18 mouse cellular contexts compared by ENCODE assay signal in genomic region chr4:155458575-155458974, GRCm38 (mm10). TPM values are rescaled to one million over a fixed set of nuclear protein-coding genes. Genes with fewer than 3 reads are reported as not detected.
"Had no signal": no experiment of that assay in that cellular context is flagged by ENCODE, and none has a peak within 500 bp of the region (broad histone marks: within the 10 kb centered on the region; RNA-seq: fewer than 3 reads in every experiment).

No protein-coding gene starts in this region.

- H3K9me3 ChIP-seq: neural tube, embryonic 13.5 days; neural tube, embryonic 15.5 days; stomach, embryonic 15.5 days had no signal

- H3K4me1 ChIP-seq: neural tube, embryonic 13.5 days; neural tube, embryonic 15.5 days; stomach, embryonic 15.5 days had no signal

- H3K4me2 ChIP-seq: neural tube, embryonic 13.5 days; neural tube, embryonic 15.5 days; stomach, embryonic 15.5 days had no signal

- H3K27me3 ChIP-seq: neural tube, embryonic 13.5 days; neural tube, embryonic 15.5 days; stomach, embryonic 15.5 days had no signal

- H3K4me3 ChIP-seq: neural tube, embryonic 13.5 days; neural tube, embryonic 15.5 days; stomach, embryonic 15.5 days had no signal

- DNase-seq: retina, postnatal 1 day; right cerebral cortex, adult 18-20 months; right cerebral cortex, postnatal 14 days; right cerebral cortex, postnatal 25 days; right cerebral cortex, postnatal 4 days; spleen, adult 18-20 months; thymus, adult 18-20 months; thymus, adult 2 months; thymus, postnatal 14 days; thymus, postnatal 25 days; thymus, postnatal 36 days; thymus, postnatal 4 days had no signal

- H3K36me3 ChIP-seq: neural tube, embryonic 13.5 days; neural tube, embryonic 15.5 days; stomach, embryonic 15.5 days had no signal

- H3K27ac ChIP-seq: neural tube, embryonic 13.5 days; neural tube, embryonic 15.5 days; stomach, embryonic 15.5 days; stomach, postnatal 0 days had no signal

- H3K9ac ChIP-seq: neural tube, embryonic 13.5 days; neural tube, embryonic 15.5 days; stomach, embryonic 15.5 days had no signal

RNA-seq across cellular contexts. Expression of gene Tmem52, which starts 10.3 kb away (rescaled TPM):
- polyA plus RNA-seq: neural tube, embryonic 13.5 days; neural tube, embryonic 14.5 days; stomach, embryonic 14.5 days; stomach, postnatal 0 days had no signal
